Mouse (Mus musculus) lung, adult 2 months (tissue): Measurements from ENCODE around the gene Fahd2a.

Experiments used
- CTCF ChIP-seq: fragments of 200-500 bp; IDR thresholded peaks from 2 replicates; pipeline ENCODE4 v1.5.1; 2011; ENCODE audit warnings: mild to moderate bottlenecking, low read length, control low read depth; ENCODE audit not compliant: insufficient read depth
- POLR2A ChIP-seq: fragments of 200-500 bp; IDR thresholded peaks from 2 replicates; pipeline ENCODE4 v1.6.1; 2011; ENCODE audit warnings: low read depth, mild to moderate bottlenecking, control low read depth, low read length, borderline replicate concordance; ENCODE audit errors: extremely low read depth

- no peak for TF ChIP-seq CTCF
- no peak for TF ChIP-seq POLR2A
Measured at GRCm38 (mm10) chr2:127387521-127387920, 56.8 kb downstream of the Fahd2a start.
